In the genomic region with DNA sequence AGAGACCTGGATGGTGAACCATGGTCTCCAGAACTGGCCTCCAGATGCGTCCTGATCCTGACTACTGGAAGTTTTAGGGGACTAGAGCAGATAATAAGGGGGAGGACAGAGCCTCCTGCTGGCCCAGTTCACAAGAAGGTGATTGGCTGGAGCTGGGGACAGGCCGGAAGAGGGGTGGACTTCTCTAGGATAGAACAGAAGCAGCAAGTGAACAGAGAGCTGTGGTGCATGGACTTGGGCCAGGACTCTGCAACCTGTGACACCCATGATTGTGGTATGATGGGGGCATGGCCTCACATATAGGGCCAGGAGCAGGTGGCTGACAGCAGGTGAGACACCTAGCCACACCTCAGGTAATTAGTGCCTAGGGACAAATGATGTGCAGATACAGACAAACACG, we compare ENCODE assay signal across 10 mouse cellular contexts. TPM values are rescaled to one million over a fixed set of nuclear protein-coding genes. Genes with fewer than 3 reads are reported as not detected.
DNase-seq lines count a peak whose midpoint lies in the region; ATAC-seq and TF ChIP-seq lines count a peak whose summit lies in the region.
"Had no signal": no experiment of that assay in that cellular context is flagged by ENCODE, and none has a peak within 500 bp of the region (broad histone marks: within the 10 kb centered on the region; RNA-seq: fewer than 3 reads in every experiment).

No protein-coding gene starts in this region.

- no peaks in the 10 kb centered on the region for H3K36me3 ChIP-seq in hindbrain, postnatal 0 days (ENCODE audit: insufficient read depth, low read length)
- H3K36me3 ChIP-seq in midbrain, embryonic 10.5 days = no peaks in the 10 kb centered on the region
- no peaks in the 10 kb centered on the region for H3K36me3 ChIP-seq in stomach, embryonic 15.5 days
- H3K36me3 ChIP-seq: heart, embryonic 15.5 days had no signal

- H3K9me3 ChIP-seq in hindbrain, postnatal 0 days (ENCODE audit: low read length) = no peaks in the 10 kb centered on the region
- H3K9me3 ChIP-seq in midbrain, embryonic 10.5 days (replicated peaks) = no peaks in the 10 kb centered on the region
- H3K9me3 ChIP-seq in stomach, embryonic 15.5 days = no peaks in the 10 kb centered on the region
- H3K9me3 ChIP-seq: heart, embryonic 15.5 days had no signal

- no peak overlapping the region for H3K9ac ChIP-seq in hindbrain, postnatal 0 days (replicated peaks; ENCODE audit: low read length)
- H3K9ac ChIP-seq in stomach, embryonic 15.5 days = no peak overlapping the region
- H3K9ac ChIP-seq: heart, embryonic 15.5 days had no signal

- H3K4me3 ChIP-seq in gastrocnemius, adult 2 months = no peak overlapping the region
- H3K4me3 ChIP-seq in hindbrain, postnatal 0 days (ENCODE audit: low read length) = no peak overlapping the region
- no peak overlapping the region for H3K4me3 ChIP-seq in midbrain, embryonic 10.5 days
- H3K4me3 ChIP-seq in stomach, embryonic 15.5 days (replicated peaks) = no peak overlapping the region
- H3K4me3 ChIP-seq: heart, embryonic 15.5 days had no signal

- H3K27me3 ChIP-seq in hindbrain, postnatal 0 days (ENCODE audit: insufficient read depth, low read length) = no peaks in the 10 kb centered on the region
- no peaks in the 10 kb centered on the region for H3K27me3 ChIP-seq in midbrain, embryonic 10.5 days (ENCODE audit: low read depth, poor library complexity, severe bottlenecking)
- H3K27me3 ChIP-seq in stomach, embryonic 15.5 days (replicated peaks) = no peaks in the 10 kb centered on the region
- H3K27me3 ChIP-seq: CH12.LX; heart, embryonic 15.5 days had no signal

- no peak for TF ChIP-seq CTCF in gastrocnemius, adult 2 months (IDR thresholded peaks at IDR 0.05)
- no peak for TF ChIP-seq CTCF in hindbrain, postnatal 0 days (IDR thresholded peaks at IDR 0.05; ENCODE audit: low read depth)

- no peak overlapping the region for H3K4me2 ChIP-seq in hindbrain, postnatal 0 days (ENCODE audit: low read depth, low read length)
- H3K4me2 ChIP-seq in stomach, embryonic 15.5 days = no peak overlapping the region
- H3K4me2 ChIP-seq: heart, embryonic 15.5 days had no signal

- intact Hi-C loops in gastrocnemius, adult 2 months (cut with DNase I) = loop anchor here (5.0 kb wide), 1 partner anchor 143 kb away; no protein-coding TSS in a partner anchor

- WGBS in hindbrain, postnatal 0 days = 53% methylated on average over 3 of the region's 3 CpGs
- WGBS in midbrain, embryonic 10.5 days = 57% methylated on average over 3 of the region's 3 CpGs
- WGBS in stomach, embryonic 15.5 days = 52% methylated on average over 3 of the region's 3 CpGs

- no peak for ATAC-seq in hindbrain, postnatal 0 days
- no peak for ATAC-seq in stomach, embryonic 15.5 days (ENCODE audit: insufficient read depth, low FRiP score, low read depth)

- H3K4me1 ChIP-seq in hindbrain, postnatal 0 days (ENCODE audit: insufficient read depth, low read length) = peaks cover 12% of the 10 kb centered on the region
- peaks cover 92% of the 10 kb centered on the region for H3K4me1 ChIP-seq in midbrain, embryonic 10.5 days
- H3K4me1 ChIP-seq in stomach, embryonic 15.5 days = peaks cover 57% of the 10 kb centered on the region

- H3K27ac ChIP-seq in gastrocnemius, adult 2 months = peak overlapping the region; percentile 12; the same call in 1 of the 2 replicates
- H3K27ac ChIP-seq in hindbrain, postnatal 0 days = peak overlapping the region; percentile 36; the same call in 1 of the 2 replicates
- peak overlapping the region; percentile 49; the same call in 1 of the 2 replicates for H3K27ac ChIP-seq in midbrain, embryonic 10.5 days (replicated peaks)
- peak overlapping the region; percentile 54; the same call in 1 of the 2 replicates for H3K27ac ChIP-seq in stomach, embryonic 15.5 days
- H3K27ac ChIP-seq: heart, embryonic 15.5 days had no signal

- DNase-seq in gastrocnemius, adult 2 months = no peak
- DNase-seq in gastrocnemius, postnatal 10 days = no peak
- DNase-seq in hindbrain, postnatal 0 days (ENCODE audit: low spot score) = no peak
- DNase-seq in midbrain, embryonic 10.5 days (ENCODE audit: low spot score) = no peak
- DNase-seq in testis, postnatal 10 days (ENCODE audit: low spot score) = no peak
- no peak for DNase-seq in cerebellum, adult 8-10 months
- DNase-seq: kidney, postnatal 36 days had no signal

RNA-seq across cellular contexts. Expression of a gene that starts 17.0 kb away (rescaled TPM):
- total RNA-seq in gastrocnemius, adult 2 months (2021) = 10 to 100 TPM; 33.8 to 34.7 TPM
- 10 to 100 TPM; 26.8 to 30.3 TPM for total RNA-seq in gastrocnemius, postnatal 10 days (2021)
- total RNA-seq in hindbrain, postnatal 0 days (2014; rRNA removed) = 24.2 and 25.0 TPM in 2 replicates
- 4.7 and 4.8 TPM in 2 replicates for polyA plus RNA-seq in hindbrain, postnatal 0 days (2015; fragmentation: Nextera tagmentation; extraction: Ambion mirVana)
- 6.6 and 9.3 TPM in 2 replicates for polyA plus RNA-seq in midbrain, embryonic 10.5 days (2016; fragmentation: Nextera tagmentation; extraction: Ambion mirVana)
- 6.9 and 7.2 TPM in 2 replicates for polyA plus RNA-seq in stomach, embryonic 15.5 days (2015; fragmentation: Nextera tagmentation; extraction: Ambion mirVana)
